Mouse (Mus musculus) gastrocnemius, adult 18-20 months (tissue): ENCODE data around the gene 2610028H24Rik. TPM values are rescaled to one million over a fixed set of nuclear protein-coding genes. Genes with fewer than 3 reads are reported as not detected.

Experiments used
- DNase-seq: peaks from one replicate; pipeline ENCODE4 v3.0.0; 2021; ENCODE audit warnings: low spot score
- total RNA-seq, 2 experiments: library from RNA; stranded (reverse); gene quantifications; 2 replicates each; pipeline ENCODE4 v1.2.3; 2021

The 2610028H24Rik gene
- total RNA-seq, 2 experiments from 2014 or later, result 0.23 TPM; not detected in 1

GRCm38 (mm10) chr10:76488265-76488664, 39.4 kb downstream of the 2610028H24Rik start:
- DNase-seq, result no peak

- no peak for DNase-seq
These were observed 40.3 kb downstream of the 2610028H24Rik start for GRCm38 (mm10) chr10:76489205-76489604.

- no peak for DNase-seq
These were observed 44.6 kb downstream of the 2610028H24Rik start for GRCm38 (mm10) chr10:76493527-76493926.

GRCm38 (mm10) chr10:76495501-76495900, 46.6 kb downstream of the 2610028H24Rik start:
- DNase-seq, result no peak

GRCm38 (mm10) chr10:76496366-76496765, 47.5 kb downstream of the 2610028H24Rik start:
- no peak for DNase-seq

- DNase-seq, result no peak
These were observed 48.6 kb downstream of the 2610028H24Rik start for GRCm38 (mm10) chr10:76497522-76497921.

- DNase-seq, result no peak
These were observed 55.5 kb downstream of the 2610028H24Rik start for GRCm38 (mm10) chr10:76504271-76504943.

GRCm38 (mm10) chr10:76505865-76506264, 57.0 kb downstream of the 2610028H24Rik start:
- no peak for DNase-seq

Other genes starting within 250 kb of the 2610028H24Rik start
- gene Prmt2, start 211.2 kb upstream of the 2610028H24Rik start, total RNA-seq, result 1 to 10 TPM; 2.7 to 4.2 TPM
- 1 to 10 TPM; 1.2 to 3.5 TPM for gene S100b, start 195.2 kb upstream of the 2610028H24Rik start, total RNA-seq
- gene Dip2a, start 103.8 kb upstream of the 2610028H24Rik start, total RNA-seq, result 1 to 10 TPM; 3.2 to 3.5 TPM
- not detected for gene AC141477.1, start 8.6 kb upstream of the 2610028H24Rik start, total RNA-seq
- 10 to 100 TPM; 59.1 to 63.4 TPM for gene Pcnt, start 6.3 kb upstream of the 2610028H24Rik start, total RNA-seq
- gene Mcm3ap, start 19.8 kb downstream of the 2610028H24Rik start, total RNA-seq, result 10 to 100 TPM; 16.9 to 18.4 TPM
- 1 to 10 TPM; 3.8 to 3.9 TPM for gene Ybey, start 20.0 kb downstream of the 2610028H24Rik start, total RNA-seq
- gene Lss, start 82.5 kb downstream of the 2610028H24Rik start, total RNA-seq, result 1 to 10 TPM; 6.5 to 9.8 TPM
- gene Spatc1l, start 113.2 kb downstream of the 2610028H24Rik start, total RNA-seq, result not detected
- gene Ftcd, start 126.6 kb downstream of the 2610028H24Rik start, total RNA-seq, result under 1 TPM in 1 of 2 experiments, not detected in 1; 0.57 TPM
- gene Col6a2, start 174.5 kb downstream of the 2610028H24Rik start, total RNA-seq, result 10 to 100 TPM; 32.0 to 33.3 TPM